Mouse (Mus musculus): ENCODE data around the gene Hes3. TPM values are rescaled to one million over a fixed set of nuclear protein-coding genes. Genes with fewer than 3 reads are reported as not detected.

Hes3 gene
- polyA plus RNA-seq, 1 experiment from 2014 or later, result not detected

- H3K36me3 ChIP-seq (ENCODE audit: insufficient read depth, low read length), result no peaks in the 10 kb centered on the region
- DNase-seq (ENCODE audit: low spot score) (no peak), ATAC-seq (replicated peaks; ENCODE audit: low FRiP score, low read depth) (no peak)
- TF ChIP-seq CTCF (IDR thresholded peaks at IDR 0.05; ENCODE audit: low read depth), result no peak
- no peak overlapping the region for H3K9ac ChIP-seq (ENCODE audit: low read depth, low read length)
- H3K4me2 ChIP-seq (ENCODE audit: low read length), result no peak overlapping the region
- 97% methylated on average over 11 of the region's 11 CpGs for WGBS
- H3K27me3 ChIP-seq (ENCODE audit: insufficient read depth, low read length), result no peaks in the 10 kb centered on the region
- no peak overlapping the region for H3K27ac ChIP-seq
- no peaks in the 10 kb centered on the region for H3K9me3 ChIP-seq (replicated peaks; ENCODE audit: low read length)
- H3K4me3 ChIP-seq (replicated peaks; ENCODE audit: low read depth, low read length), result no peak overlapping the region
- H3K4me1 ChIP-seq (replicated peaks; ENCODE audit: insufficient read depth, low read length), result peaks cover 13% of the 10 kb centered on the region; the same call in 1 of the 2 replicates
Observed at GRCm38 (mm10) chr4:152271334-152271733, 20.1 kb downstream of the Hes3 start.

- Histone ChIP-seq H3K4me1 (replicated peaks; ENCODE audit: insufficient read depth, low read length) (peaks cover 13% of the 10 kb centered on the region; the same call in 1 of the 2 replicates), H3K36me3 (ENCODE audit: insufficient read depth, low read length) (no peaks in the 10 kb centered on the region), H3K27me3 (ENCODE audit: insufficient read depth, low read length) (no peaks in the 10 kb centered on the region), H3K9me3 (replicated peaks; ENCODE audit: low read length) (no peaks in the 10 kb centered on the region), H3K27ac (no peak overlapping the region), H3K9ac (ENCODE audit: low read depth, low read length) (no peak overlapping the region), H3K4me2 (ENCODE audit: low read length) (no peak overlapping the region), H3K4me3 (replicated peaks; ENCODE audit: low read depth, low read length) (no peak overlapping the region)
- ATAC-seq (replicated peaks; ENCODE audit: low FRiP score, low read depth) (no peak), DNase-seq (ENCODE audit: low spot score) (no peak)
- no peak for TF ChIP-seq CTCF (IDR thresholded peaks at IDR 0.05; ENCODE audit: low read depth)
- 61% methylated on average over 9 of the region's 9 CpGs for WGBS
Observed at GRCm38 (mm10) chr4:152270599-152270998, 20.9 kb downstream of the Hes3 start.

- H3K4me3 ChIP-seq (replicated peaks; ENCODE audit: low read depth, low read length), result no peak overlapping the region
- ATAC-seq (replicated peaks; ENCODE audit: low FRiP score, low read depth) (no peak), DNase-seq (ENCODE audit: low spot score) (no peak)
- H3K27ac ChIP-seq, result no peak overlapping the region
- 89% methylated on average over 13 of the region's 13 CpGs for WGBS
- H3K27me3 ChIP-seq (ENCODE audit: insufficient read depth, low read length), result no peaks in the 10 kb centered on the region
- no peaks in the 10 kb centered on the region for H3K9me3 ChIP-seq (replicated peaks; ENCODE audit: low read length)
- no peak overlapping the region for H3K9ac ChIP-seq (ENCODE audit: low read depth, low read length)
- TF ChIP-seq CTCF (IDR thresholded peaks at IDR 0.05; ENCODE audit: low read depth), result no peak
- H3K36me3 ChIP-seq (ENCODE audit: insufficient read depth, low read length), result no peaks in the 10 kb centered on the region
- H3K4me1 ChIP-seq (replicated peaks; ENCODE audit: insufficient read depth, low read length), result peaks cover 14% of the 10 kb centered on the region; the same call in 1 of the 2 replicates
- H3K4me2 ChIP-seq (ENCODE audit: low read length), result no peak overlapping the region
Observed at GRCm38 (mm10) chr4:152269967-152270366, 21.5 kb downstream of the Hes3 start.

- ATAC-seq (replicated peaks; ENCODE audit: low FRiP score, low read depth) (no peak), DNase-seq (ENCODE audit: low spot score) (no peak)
- WGBS, result 65% methylated on average over 13 of the region's 13 CpGs
- no peak overlapping the region for H3K4me2 ChIP-seq (ENCODE audit: low read length)
- H3K9ac ChIP-seq (ENCODE audit: low read depth, low read length), result no peak overlapping the region
- H3K27me3 ChIP-seq (ENCODE audit: insufficient read depth, low read length), result no peaks in the 10 kb centered on the region
- H3K9me3 ChIP-seq (replicated peaks; ENCODE audit: low read length), result no peaks in the 10 kb centered on the region
- H3K4me3 ChIP-seq (replicated peaks; ENCODE audit: low read depth, low read length), result no peak overlapping the region
- peaks cover 16% of the 10 kb centered on the region for H3K4me1 ChIP-seq (replicated peaks; ENCODE audit: insufficient read depth, low read length)
- no peaks in the 10 kb centered on the region for H3K36me3 ChIP-seq (ENCODE audit: insufficient read depth, low read length)
- no peak overlapping the region for H3K27ac ChIP-seq
- no peak for TF ChIP-seq CTCF (IDR thresholded peaks at IDR 0.05; ENCODE audit: low read depth)
Observed at GRCm38 (mm10) chr4:152267748-152268369, 23.6 kb downstream of the Hes3 start.

- H3K9me3 ChIP-seq (replicated peaks; ENCODE audit: low read length), result no peaks in the 10 kb centered on the region
- H3K4me1 ChIP-seq (replicated peaks; ENCODE audit: insufficient read depth, low read length), result peaks cover 12% of the 10 kb centered on the region
- no peak overlapping the region for H3K9ac ChIP-seq (ENCODE audit: low read depth, low read length)
- no peak overlapping the region for H3K4me2 ChIP-seq (ENCODE audit: low read length)
- no peaks in the 10 kb centered on the region for H3K27me3 ChIP-seq (ENCODE audit: insufficient read depth, low read length)
- TF ChIP-seq CTCF (IDR thresholded peaks at IDR 0.05; ENCODE audit: low read depth), result no peak
- WGBS, result 44% methylated on average over 10 of the region's 10 CpGs
- no peak overlapping the region for H3K4me3 ChIP-seq (replicated peaks; ENCODE audit: low read depth, low read length)
- DNase-seq (ENCODE audit: low spot score) (no peak), ATAC-seq (replicated peaks; ENCODE audit: low FRiP score, low read depth) (no peak)
- no peaks in the 10 kb centered on the region for H3K36me3 ChIP-seq (ENCODE audit: insufficient read depth, low read length)
- no peak overlapping the region for H3K27ac ChIP-seq
Observed at GRCm38 (mm10) chr4:152266236-152266895, 25.1 kb downstream of the Hes3 start.

GRCm38 (mm10) chr4:152265791-152266190 lies 25.7 kb downstream of the Hes3 start:
- no peaks in the 10 kb centered on the region for H3K9me3 ChIP-seq (replicated peaks; ENCODE audit: low read length)
- no peak overlapping the region for H3K4me2 ChIP-seq (ENCODE audit: low read length)
- H3K4me1 ChIP-seq (replicated peaks; ENCODE audit: insufficient read depth, low read length), result peaks cover 12% of the 10 kb centered on the region
- ATAC-seq (replicated peaks; ENCODE audit: low FRiP score, low read depth) (no peak), DNase-seq (ENCODE audit: low spot score) (no peak)
- WGBS, result 66% methylated on average over 5 of the region's 5 CpGs
- H3K36me3 ChIP-seq (ENCODE audit: insufficient read depth, low read length), result no peaks in the 10 kb centered on the region
- H3K27ac ChIP-seq, result no peak overlapping the region
- no peak overlapping the region for H3K9ac ChIP-seq (ENCODE audit: low read depth, low read length)
- H3K27me3 ChIP-seq (ENCODE audit: insufficient read depth, low read length), result no peaks in the 10 kb centered on the region
- H3K4me3 ChIP-seq (replicated peaks; ENCODE audit: low read depth, low read length), result no peak overlapping the region
- no peak for TF ChIP-seq CTCF (IDR thresholded peaks at IDR 0.05; ENCODE audit: low read depth)
